Mouse (Mus musculus) embryo, embryonic 9.5 days (tissue): ENCODE results near the gene Pip5kl1.

Source experiments
- DNase-seq: peaks from one replicate; pipeline ENCODE4 v3.0.0-alpha.2; 2017; ENCODE audit errors: extremely low spot score

Gene Pip5kl1

GRCm38 (mm10) chr2:32547964-32548739, 26.4 kb upstream of the Pip5kl1 start:
- DNase-seq: no peak

- no peak for DNase-seq
Observed at GRCm38 (mm10) chr2:32549171-32549570, 25.4 kb upstream of the Pip5kl1 start.

GRCm38 (mm10) chr2:32549764-32550163, 24.8 kb upstream of the Pip5kl1 start:
- no peak for DNase-seq

- DNase-seq: no peak
Observed at GRCm38 (mm10) chr2:32551236-32551635, 23.4 kb upstream of the Pip5kl1 start.

- DNase-seq: no peak
Observed at GRCm38 (mm10) chr2:32553592-32554148, 20.9 kb upstream of the Pip5kl1 start.

GRCm38 (mm10) chr2:32555484-32555883, 19.1 kb upstream of the Pip5kl1 start:
- no peak for DNase-seq

GRCm38 (mm10) chr2:32556019-32556418, 18.6 kb upstream of the Pip5kl1 start:
- DNase-seq: no peak

GRCm38 (mm10) chr2:32559570-32559969, 15.0 kb upstream of the Pip5kl1 start:
- DNase-seq: peak; percentile 47

- DNase-seq: peak; percentile 68
Observed at GRCm38 (mm10) chr2:32566536-32567063, 8.0 kb upstream of the Pip5kl1 start.

- DNase-seq: no peak
Observed at GRCm38 (mm10) chr2:32568149-32568548, 6.4 kb upstream of the Pip5kl1 start.

- no peak for DNase-seq
Observed at GRCm38 (mm10) chr2:32568941-32569340, 5.7 kb upstream of the Pip5kl1 start.

- peak; percentile 86 for DNase-seq
Observed at GRCm38 (mm10) chr2:32570698-32571494, 3.7 kb upstream of the Pip5kl1 start, which contains the start of gene Dpm2. Dpm2 (plus strand) TSS chr2:32570858.

GRCm38 (mm10) chr2:32572196-32572595, 2.4 kb upstream of the Pip5kl1 start:
- no peak for DNase-seq

GRCm38 (mm10) chr2:32574901-32575585, 446 bp downstream of the Pip5kl1 start:
- DNase-seq: peak; percentile 63

- peak; percentile 70 for DNase-seq
Observed at GRCm38 (mm10) chr2:32575586-32576160, 1.1 kb downstream of the Pip5kl1 start, which contains the start of gene 9430097D07Rik. 9430097D07Rik (minus strand) TSS chr2:32575684.

- DNase-seq: no peak
Observed at GRCm38 (mm10) chr2:32576532-32576931, 1.9 kb downstream of the Pip5kl1 start.

GRCm38 (mm10) chr2:32578146-32579046, 3.8 kb downstream of the Pip5kl1 start:
- no peak for DNase-seq

GRCm38 (mm10) chr2:32581450-32582095, 7.0 kb downstream of the Pip5kl1 start:
- peak; percentile 63 for DNase-seq
